Mouse (Mus musculus): ENCODE measurements around the gene Slc9a1. TPM values are rescaled to one million over a fixed set of nuclear protein-coding genes. Genes with fewer than 3 reads are reported as not detected.

Slc9a1 gene
- polyA plus RNA-seq, 1 experiment from 2014 or later, result 4.9 TPM

- Histone ChIP-seq H3K9ac (peak overlapping the region; percentile 59), H3K27ac (peak overlapping the region; percentile 89), H3K36me3 (0 out of 2 replicates have a peak, but pooled peaks cover 9% of the 10 kb centered on the region), H3K27me3 (replicated peaks) (no peaks in the 10 kb centered on the region), H3K9me3 (replicated peaks) (no peaks in the 10 kb centered on the region), H3K4me2 (peak overlapping the region; percentile 61), H3K4me3 (no peak overlapping the region), H3K4me1 (peaks cover 92% of the 10 kb centered on the region)
- ATAC-seq, result peak; percentile 92
- WGBS (ENCODE audit: insufficient replicate concordance), result 28% methylated on average over 4 of the region's 4 CpGs
These were observed 25.6 kb downstream of the Slc9a1 start for GRCm38 (mm10) chr4:133394981-133395573.

- no peak for ATAC-seq
- H3K9me3 ChIP-seq (replicated peaks), result no peaks in the 10 kb centered on the region
- peak overlapping the region; percentile 89 for H3K27ac ChIP-seq
- H3K4me3 ChIP-seq, result no peak overlapping the region
- H3K4me2 ChIP-seq, result peak overlapping the region; percentile 61; the same call in 1 of the 2 replicates
- 0 out of 2 replicates have a peak, but pooled peaks cover 9% of the 10 kb centered on the region for H3K36me3 ChIP-seq
- 86% methylated on average over 2 of the region's 2 CpGs for WGBS (ENCODE audit: insufficient replicate concordance)
- H3K27me3 ChIP-seq (replicated peaks), result no peaks in the 10 kb centered on the region
- peak overlapping the region; percentile 59; the same call in 1 of the 2 replicates for H3K9ac ChIP-seq
- H3K4me1 ChIP-seq, result peaks cover 92% of the 10 kb centered on the region
These were observed 26.6 kb downstream of the Slc9a1 start for GRCm38 (mm10) chr4:133396079-133396478.

GRCm38 (mm10) chr4:133397299-133397698, 27.8 kb downstream of the Slc9a1 start:
- Histone ChIP-seq H3K27me3 (replicated peaks) (no peaks in the 10 kb centered on the region), H3K27ac (peak overlapping the region; percentile 89), H3K4me2 (no peak overlapping the region), H3K36me3 (0 out of 2 replicates have a peak, but pooled peaks cover 9% of the 10 kb centered on the region), H3K9ac (no peak overlapping the region), H3K9me3 (replicated peaks) (no peaks in the 10 kb centered on the region), H3K4me1 (peaks cover 92% of the 10 kb centered on the region), H3K4me3 (no peak overlapping the region)
- WGBS (ENCODE audit: insufficient replicate concordance), result 65% methylated on average over 5 of the region's 5 CpGs
- ATAC-seq, result no peak

- Histone ChIP-seq H3K9me3 (replicated peaks) (no peaks in the 10 kb centered on the region), H3K27ac (peak overlapping the region; percentile 31; the same call in 1 of the 2 replicates), H3K4me2 (no peak overlapping the region), H3K27me3 (replicated peaks) (no peaks in the 10 kb centered on the region), H3K36me3 (peaks cover 12% of the 10 kb centered on the region; the same call in 1 of the 2 replicates), H3K4me1 (peaks cover 94% of the 10 kb centered on the region), H3K4me3 (no peak overlapping the region), H3K9ac (peak overlapping the region; percentile 30; the same call in 1 of the 2 replicates)
- no peak for ATAC-seq
- 69% methylated on average over 8 of the region's 8 CpGs for WGBS (ENCODE audit: insufficient replicate concordance)
These were observed 28.5 kb downstream of the Slc9a1 start for GRCm38 (mm10) chr4:133397961-133398360.

GRCm38 (mm10) chr4:133398619-133399018, 29.1 kb downstream of the Slc9a1 start:
- Histone ChIP-seq H3K9me3 (replicated peaks) (no peaks in the 10 kb centered on the region), H3K4me2 (no peak overlapping the region), H3K4me3 (no peak overlapping the region), H3K27me3 (replicated peaks) (no peaks in the 10 kb centered on the region), H3K4me1 (peaks cover 92% of the 10 kb centered on the region), H3K27ac (peak overlapping the region; percentile 31), H3K36me3 (peaks cover 18% of the 10 kb centered on the region; the same call in 1 of the 2 replicates), H3K9ac (peak overlapping the region; percentile 30; the same call in 1 of the 2 replicates)
- WGBS (ENCODE audit: insufficient replicate concordance), result 68% methylated on average over 5 of the region's 5 CpGs
- ATAC-seq, result no peak

GRCm38 (mm10) chr4:133399509-133399908, 30.0 kb downstream of the Slc9a1 start:
- Histone ChIP-seq H3K4me1 (peaks cover 83% of the 10 kb centered on the region), H3K27me3 (replicated peaks) (no peaks in the 10 kb centered on the region), H3K36me3 (peaks cover 19% of the 10 kb centered on the region; the same call in 1 of the 2 replicates), H3K4me2 (no peak overlapping the region), H3K4me3 (no peak overlapping the region), H3K9ac (no peak overlapping the region), H3K9me3 (replicated peaks) (no peaks in the 10 kb centered on the region), H3K27ac (peak overlapping the region; percentile 31)
- no peak for ATAC-seq
- 85% methylated on average over 6 of the region's 6 CpGs for WGBS (ENCODE audit: insufficient replicate concordance)

GRCm38 (mm10) chr4:133400098-133400497, 30.6 kb downstream of the Slc9a1 start:
- no peak for ATAC-seq

GRCm38 (mm10) chr4:133402011-133402410, 32.5 kb downstream of the Slc9a1 start:
- H3K27ac ChIP-seq, result peak overlapping the region; percentile 62
- ATAC-seq, result peak; percentile 73
- H3K4me3 ChIP-seq, result no peak overlapping the region
- no peaks in the 10 kb centered on the region for H3K9me3 ChIP-seq (replicated peaks)
- WGBS (ENCODE audit: insufficient replicate concordance), result 13% methylated on average over 13 of the region's 13 CpGs
- 0 out of 2 replicates have a peak overlapping the region, but pooled peaks have one; percentile 31 for H3K9ac ChIP-seq
- peak overlapping the region; percentile 47 for H3K4me2 ChIP-seq
- H3K27me3 ChIP-seq (replicated peaks), result no peaks in the 10 kb centered on the region
- H3K4me1 ChIP-seq, result peaks cover 70% of the 10 kb centered on the region
- peaks cover 25% of the 10 kb centered on the region for H3K36me3 ChIP-seq

More at GRCm38 (mm10) chr4:133400098-133400497, 30.6 kb downstream of the Slc9a1 start:
- Histone ChIP-seq H3K27ac (no peak overlapping the region), H3K9ac (no peak overlapping the region), H3K27me3 (replicated peaks) (no peaks in the 10 kb centered on the region), H3K36me3 (peaks cover 19% of the 10 kb centered on the region; the same call in 1 of the 2 replicates), H3K4me2 (no peak overlapping the region), H3K9me3 (replicated peaks) (no peaks in the 10 kb centered on the region), H3K4me1 (peaks cover 77% of the 10 kb centered on the region), H3K4me3 (no peak overlapping the region)
- 80% methylated on average over 7 of the region's 7 CpGs for WGBS (ENCODE audit: insufficient replicate concordance)

GRCm38 (mm10) chr4:133403611-133404228, 34.2 kb downstream of the Slc9a1 start:
- peaks cover 68% of the 10 kb centered on the region for H3K4me1 ChIP-seq

GRCm38 (mm10) chr4:133404256-133404655, 34.8 kb downstream of the Slc9a1 start:
- no peaks in the 10 kb centered on the region for H3K27me3 ChIP-seq (replicated peaks)
- no peak overlapping the region for H3K27ac ChIP-seq
- no peak overlapping the region for H3K4me2 ChIP-seq
- WGBS (ENCODE audit: insufficient replicate concordance), result 78% methylated on average over 5 of the region's 5 CpGs
- no peak for ATAC-seq
- H3K9me3 ChIP-seq (replicated peaks), result no peaks in the 10 kb centered on the region
- H3K9ac ChIP-seq, result no peak overlapping the region
- H3K4me3 ChIP-seq, result no peak overlapping the region
- H3K4me1 ChIP-seq, result peaks cover 67% of the 10 kb centered on the region
- peaks cover 22% of the 10 kb centered on the region for H3K36me3 ChIP-seq

More at GRCm38 (mm10) chr4:133403611-133404228, 34.2 kb downstream of the Slc9a1 start:
- no peaks in the 10 kb centered on the region for H3K27me3 ChIP-seq (replicated peaks)
- 84% methylated on average over 9 of the region's 9 CpGs for WGBS (ENCODE audit: insufficient replicate concordance)
- no peak for ATAC-seq
- peaks cover 25% of the 10 kb centered on the region for H3K36me3 ChIP-seq
- no peak overlapping the region for H3K4me2 ChIP-seq
- no peak overlapping the region for H3K4me3 ChIP-seq
- H3K9me3 ChIP-seq (replicated peaks), result no peaks in the 10 kb centered on the region
- H3K9ac ChIP-seq, result no peak overlapping the region
- H3K27ac ChIP-seq, result no peak overlapping the region

GRCm38 (mm10) chr4:133406313-133407056, 37.0 kb downstream of the Slc9a1 start:
- Histone ChIP-seq H3K4me1 (peaks cover 57% of the 10 kb centered on the region), H3K36me3 (peaks cover 24% of the 10 kb centered on the region), H3K27me3 (replicated peaks) (no peaks in the 10 kb centered on the region), H3K4me2 (no peak overlapping the region), H3K9ac (no peak overlapping the region), H3K9me3 (replicated peaks) (no peaks in the 10 kb centered on the region), H3K27ac (no peak overlapping the region), H3K4me3 (no peak overlapping the region)
- WGBS (ENCODE audit: insufficient replicate concordance), result 67% methylated on average over 8 of the region's 8 CpGs
- no peak for ATAC-seq

All from liver, embryonic 12.5 days (tissue).